Mouse (Mus musculus) telencephalon, adult 2 months (tissue): Measurements from ENCODE around the gene Mrps12.
"Not testable (repeated sequence)": the region's sequence is repeated elsewhere in the genome, so short reads cannot be mapped to it uniquely, and the experiment has no call there.

ENCODE experiments used
- DNase-seq: peaks from one replicate; pipeline ENCODE4 v3.0.0-alpha.2; 2011; ENCODE audit warnings: low read depth, low spot score

The Mrps12 gene

DNA sequence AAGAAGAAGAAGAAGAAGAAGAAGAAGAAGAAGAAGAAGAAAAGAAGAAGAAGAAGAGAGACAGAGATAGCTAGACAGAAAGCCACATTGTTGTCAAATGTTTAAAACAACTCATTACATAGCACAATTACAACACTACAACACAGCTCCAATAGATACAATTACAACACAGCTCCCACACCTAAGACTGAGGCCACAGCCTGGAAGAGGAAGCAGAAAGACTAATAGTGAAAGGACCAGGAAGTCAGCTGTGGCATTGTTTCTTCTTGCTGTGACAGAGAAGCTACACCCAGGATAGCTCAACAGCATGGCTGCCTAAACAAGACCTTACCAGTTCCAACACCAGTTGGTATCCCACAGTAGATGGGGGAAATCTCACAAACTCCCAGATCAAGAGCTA is 32.2 kb downstream of the Mrps12 start:
- no peak for DNase-seq

DNA sequence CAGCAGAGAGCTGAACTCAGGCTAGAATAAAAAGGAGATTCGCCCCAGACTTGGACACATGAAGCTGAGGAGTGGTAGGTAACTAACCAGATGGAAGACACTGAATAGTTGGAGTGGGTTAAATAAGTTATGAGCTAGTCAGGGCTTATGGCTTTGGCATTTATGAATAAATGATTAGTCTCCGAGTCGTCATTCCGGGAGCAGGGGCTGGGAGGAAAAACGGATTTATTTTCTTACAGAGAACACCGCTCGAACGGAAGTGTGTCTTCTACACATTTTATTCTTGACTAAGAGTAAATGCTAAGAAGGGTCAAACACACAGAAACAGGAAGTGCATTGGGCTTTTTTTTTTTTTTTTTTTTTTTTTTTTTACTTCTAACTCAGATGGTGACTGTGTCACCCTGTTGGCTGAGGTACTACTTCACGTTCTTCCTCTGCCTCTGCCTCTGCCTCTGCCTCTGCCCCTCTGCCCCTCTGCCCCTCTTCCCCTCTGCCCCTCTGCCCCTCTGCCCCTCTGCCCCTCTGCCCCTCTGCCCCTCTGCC is 38.9 kb downstream of the Mrps12 start:
- DNase-seq = no peak

DNA sequence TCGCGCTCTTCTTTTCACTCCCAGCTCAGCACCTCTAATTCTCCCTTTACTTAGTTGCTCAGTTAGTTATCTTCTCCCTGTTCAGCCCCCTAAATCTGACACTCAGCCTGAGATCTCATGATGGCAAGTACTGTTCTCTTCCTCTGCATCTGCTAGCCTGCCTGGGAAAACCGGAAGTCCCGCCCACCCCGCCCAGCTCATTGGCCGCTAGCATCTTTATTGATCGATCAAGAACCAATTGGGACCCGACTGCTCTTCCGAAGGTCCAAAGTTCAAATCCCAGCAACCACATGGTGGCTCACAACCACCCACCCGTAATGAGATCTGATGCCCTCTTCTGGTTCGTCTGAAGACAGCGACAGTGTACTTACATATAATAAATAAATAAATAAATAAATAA is 40.3 kb downstream of the Mrps12 start:
- DNase-seq = not testable (repeated sequence)

DNA sequence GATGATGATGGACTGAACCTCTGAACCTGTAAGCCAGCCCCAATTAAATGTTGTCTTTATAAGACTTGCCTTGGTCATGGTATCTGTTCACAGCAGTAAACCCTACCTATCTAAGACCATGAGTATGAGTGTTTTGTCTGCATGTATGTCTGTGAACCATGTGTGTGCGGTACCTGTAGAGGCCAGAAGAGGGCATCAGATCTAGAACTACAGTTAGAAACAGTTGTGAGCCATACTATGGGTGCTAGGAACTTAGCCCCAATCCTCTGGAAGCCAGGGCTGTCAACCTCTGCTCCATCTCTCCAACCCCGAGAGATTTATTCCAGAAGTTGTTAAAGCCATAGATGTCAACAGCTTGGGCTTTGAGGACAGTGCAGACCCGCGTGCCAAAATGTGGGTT is 41.4 kb downstream of the Mrps12 start:
- DNase-seq = no peak

DNA sequence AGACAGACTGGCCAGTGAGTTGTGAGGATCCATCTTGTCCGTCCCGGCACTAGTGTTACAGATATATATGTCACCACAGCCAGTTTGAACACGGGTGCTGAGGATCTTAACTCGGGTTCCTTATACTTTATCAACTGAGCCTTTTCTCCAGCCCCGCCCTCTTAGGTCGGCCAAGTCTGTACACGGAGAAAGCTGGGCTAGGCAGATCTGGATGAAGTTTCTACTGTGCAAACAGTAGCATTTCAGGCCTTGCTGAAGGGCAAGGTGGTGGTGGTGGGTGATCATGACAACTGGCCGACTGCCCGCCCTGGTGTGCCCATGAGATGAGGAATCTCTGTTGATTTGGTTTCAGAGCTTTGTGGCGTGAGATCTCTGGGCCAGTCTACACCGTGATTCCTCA is 44.3 kb downstream of the Mrps12 start:
- DNase-seq = no peak

DNA sequence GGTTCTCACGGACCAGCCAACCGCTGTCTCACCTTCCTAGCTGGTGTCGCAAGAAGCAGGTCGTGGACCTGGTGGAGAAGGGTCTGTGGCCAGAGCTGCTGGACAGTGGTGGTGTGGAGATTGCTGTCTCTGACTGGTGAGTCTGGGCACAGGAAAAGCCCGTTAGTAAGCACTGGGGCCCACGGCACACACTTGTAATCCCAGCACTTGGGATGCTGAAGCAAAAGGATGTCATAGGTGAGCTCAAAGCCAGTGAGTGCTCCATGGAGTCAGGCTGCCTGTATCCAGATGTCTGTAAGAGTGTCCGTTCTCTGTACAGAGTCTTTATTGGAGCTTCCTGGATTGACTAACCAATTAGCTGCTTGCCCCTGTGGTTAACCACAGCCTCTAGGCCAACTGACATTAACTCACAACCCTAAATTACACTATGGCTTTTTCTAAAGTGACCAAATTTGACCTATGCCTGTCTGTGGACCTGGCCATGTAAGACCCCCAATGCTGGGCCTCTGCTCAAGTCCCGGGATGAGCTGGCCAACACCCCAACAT is 46.6 kb downstream of the Mrps12 start:
- no peak for DNase-seq

DNA sequence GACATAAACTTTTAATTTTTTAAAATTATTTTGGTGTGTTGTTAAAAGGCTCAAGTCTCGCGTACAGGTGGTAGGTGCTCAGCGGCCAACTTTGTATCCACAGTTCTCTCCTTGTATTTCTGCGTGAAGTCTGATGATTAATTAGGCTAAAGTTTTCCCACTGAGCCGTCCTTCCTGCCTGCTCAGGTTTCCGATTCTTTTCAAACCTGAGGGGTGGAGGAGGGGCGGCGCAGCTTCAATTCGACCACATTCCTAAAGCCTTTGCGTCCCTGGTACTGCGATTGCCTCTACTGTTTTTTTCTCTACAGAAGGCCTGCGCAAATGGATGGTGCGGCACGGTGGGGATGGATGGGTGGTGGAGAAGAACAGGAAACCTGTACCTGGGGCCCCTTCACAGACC is 47.2 kb downstream of the Mrps12 start:
- no peak for DNase-seq

DNA sequence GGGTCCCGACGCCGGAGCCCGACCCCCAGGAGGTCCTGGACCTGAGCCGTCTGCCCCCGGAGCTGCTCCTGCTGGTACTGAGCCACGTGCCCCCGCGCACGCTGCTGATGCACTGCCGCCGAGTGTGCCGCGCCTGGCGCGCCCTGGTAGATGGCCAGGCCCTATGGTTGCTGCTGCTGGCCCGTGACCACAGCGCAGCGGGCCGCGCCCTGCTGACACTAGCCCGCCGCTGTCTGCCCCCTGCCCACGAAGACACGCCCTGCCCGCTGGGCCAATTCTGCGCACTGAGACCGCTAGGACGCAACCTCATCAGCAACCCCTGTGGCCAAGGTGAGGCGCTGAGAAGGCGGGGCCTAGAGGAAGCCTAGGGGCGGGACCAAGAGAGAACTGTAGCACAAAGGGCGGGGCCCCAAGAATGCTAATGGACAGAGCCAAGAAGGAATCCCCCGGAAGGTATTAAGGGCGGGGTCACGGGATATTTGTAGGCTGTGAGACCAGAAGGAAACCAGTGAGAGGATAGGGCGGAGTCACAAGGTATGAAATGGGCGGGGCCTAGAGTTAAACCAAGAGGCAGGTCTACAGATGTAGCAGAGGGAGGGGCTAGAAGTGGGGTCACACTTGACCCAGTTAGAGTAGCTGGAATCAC is 48.2 kb downstream of the Mrps12 start:
- DNase-seq = peak; percentile 88

DNA sequence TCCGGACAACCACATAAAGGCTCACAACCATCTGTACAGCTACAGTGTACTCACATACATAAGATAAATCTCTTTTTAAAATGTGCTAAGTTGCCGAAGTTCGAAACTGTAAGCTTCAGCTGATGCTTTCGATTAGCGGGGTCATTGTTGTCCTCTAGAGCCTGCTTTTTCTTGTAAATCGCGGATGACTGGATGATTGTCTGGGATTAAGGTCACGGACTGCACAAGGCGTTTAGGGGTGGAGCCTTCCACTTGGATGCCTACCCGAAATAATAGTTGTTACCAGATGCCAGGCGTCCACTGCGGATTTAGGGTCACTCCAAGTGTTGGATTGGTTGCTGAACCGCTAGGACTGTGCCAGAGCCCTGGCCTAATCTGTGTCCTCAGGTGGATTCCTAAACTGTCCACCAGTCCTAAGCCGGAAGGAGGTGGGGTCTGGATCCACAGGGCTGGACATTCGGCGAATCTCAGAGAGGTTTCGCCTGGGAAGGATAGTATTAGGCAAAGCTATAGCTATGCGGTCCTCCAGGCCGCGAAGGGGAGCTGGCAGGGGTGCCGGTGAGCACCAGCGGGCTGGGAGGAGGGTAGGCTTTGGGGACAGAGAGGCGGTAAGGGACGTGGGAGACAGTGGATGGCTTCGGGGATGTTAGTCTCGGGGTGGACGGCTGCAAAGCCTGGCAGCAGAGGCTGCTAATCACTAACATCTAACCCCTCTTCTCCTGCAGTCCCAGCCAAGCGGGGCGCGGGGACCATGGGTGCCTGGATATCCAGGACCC is 48.9 kb downstream of the Mrps12 start, which contains the start of gene Fbxo27:
TSS of gene Fbxo27 (plus strand) at position 305 of the 776 bp plus-strand sequence.
- DNase-seq = peak; percentile 23

DNA sequence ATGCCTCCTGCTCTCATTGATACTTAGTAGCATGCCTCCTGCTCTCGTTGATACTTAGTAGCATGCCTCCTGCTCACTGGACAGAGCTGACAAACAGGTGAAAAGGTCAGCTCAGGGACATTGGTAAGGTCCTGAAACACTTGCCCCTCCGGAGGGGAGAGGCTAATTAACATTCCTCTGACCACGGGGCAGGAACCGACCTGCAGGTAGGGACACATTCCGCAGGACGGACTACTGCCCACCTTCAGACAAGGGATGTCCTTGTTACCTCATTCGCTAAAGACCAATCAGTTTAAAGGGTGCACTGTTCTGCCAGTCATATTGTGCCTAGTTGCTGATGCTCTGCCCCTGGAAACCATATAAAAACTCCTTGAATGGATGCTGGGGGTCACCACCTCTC is 50.5 kb downstream of the Mrps12 start:
- DNase-seq = no peak
